Mouse (Mus musculus): Measurements from ENCODE around the gene Nr4a1.

Nr4a1 gene

GRCm38 (mm10) chr15:101317814-101318500, 63.9 kb downstream of the Nr4a1 start:
- no peak for DNase-seq

- DNase-seq, result no peak
These were observed 65.1 kb downstream of the Nr4a1 start for GRCm38 (mm10) chr15:101318889-101319765.

GRCm38 (mm10) chr15:101320010-101320617, 66.0 kb downstream of the Nr4a1 start:
- no peak for DNase-seq

- DNase-seq, result no peak
These were observed 66.6 kb downstream of the Nr4a1 start for GRCm38 (mm10) chr15:101320618-101321041.

GRCm38 (mm10) chr15:101321126-101321525, 67.1 kb downstream of the Nr4a1 start:
- no peak for DNase-seq

- DNase-seq, result no peak
These were observed 68.0 kb downstream of the Nr4a1 start for GRCm38 (mm10) chr15:101322106-101322505.

- no peak for DNase-seq
These were observed 68.6 kb downstream of the Nr4a1 start for GRCm38 (mm10) chr15:101322640-101323039.

- DNase-seq, result no peak
These were observed 69.4 kb downstream of the Nr4a1 start for GRCm38 (mm10) chr15:101323511-101323910.

All from right cerebral cortex, adult 18-20 months (tissue).